Mouse (Mus musculus): ENCODE data around the gene Zmat3. TPM values are rescaled to one million over a fixed set of nuclear protein-coding genes. Genes with fewer than 3 reads are reported as not detected.
A peak's percentile ranks its signal among the peaks of the same experiment; 100 is the strongest.

The Zmat3 gene
- polyA plus RNA-seq, 1 experiment from 2014 or later: 11.2 TPM

DNA sequence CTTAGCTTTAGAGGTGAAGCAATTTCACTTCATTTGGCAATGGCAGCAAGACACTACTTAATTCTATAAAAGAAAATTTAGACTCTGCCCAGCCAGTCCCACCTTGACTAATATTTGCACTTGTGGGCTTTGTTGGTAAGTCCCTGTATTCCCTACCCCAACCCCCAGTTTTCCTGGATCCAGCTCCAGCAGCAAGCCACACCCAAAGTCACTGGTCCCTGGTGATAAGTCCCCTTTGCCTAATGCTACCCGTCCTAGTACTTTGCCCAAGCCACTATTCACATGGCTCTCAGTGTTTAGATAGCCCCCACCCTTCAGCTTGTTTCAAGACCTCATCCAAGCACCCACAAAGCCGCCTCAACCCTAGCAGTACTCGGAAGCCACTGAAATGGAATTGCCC is 15.7 kb upstream of the Zmat3 start:
- Histone ChIP-seq H3K27me3 (ENCODE audit: control insufficient read depth, insufficient read depth, low read length) (no peaks in the 10 kb centered on the region), H3K4me2 (ENCODE audit: low read depth, low read length) (no peak overlapping the region), H3K9ac (replicated peaks; ENCODE audit: low read depth, low read length) (no peak overlapping the region), H3K27ac (ENCODE audit: low read depth, low read length) (no peak overlapping the region), H3K9me3 (ENCODE audit: control insufficient read depth, low read length) (no peaks in the 10 kb centered on the region), H3K36me3 (ENCODE audit: control insufficient read depth, insufficient read depth, low read length) (no peaks in the 10 kb centered on the region), H3K4me1 (ENCODE audit: control insufficient read depth, insufficient read depth, low read length) (no peaks in the 10 kb centered on the region), H3K4me3 (ENCODE audit: low read depth, low read length) (no peak overlapping the region)
- ATAC-seq (ENCODE audit: low read depth): no peak
- WGBS: 78% methylated on average over 3 of the region's 3 CpGs

DNA sequence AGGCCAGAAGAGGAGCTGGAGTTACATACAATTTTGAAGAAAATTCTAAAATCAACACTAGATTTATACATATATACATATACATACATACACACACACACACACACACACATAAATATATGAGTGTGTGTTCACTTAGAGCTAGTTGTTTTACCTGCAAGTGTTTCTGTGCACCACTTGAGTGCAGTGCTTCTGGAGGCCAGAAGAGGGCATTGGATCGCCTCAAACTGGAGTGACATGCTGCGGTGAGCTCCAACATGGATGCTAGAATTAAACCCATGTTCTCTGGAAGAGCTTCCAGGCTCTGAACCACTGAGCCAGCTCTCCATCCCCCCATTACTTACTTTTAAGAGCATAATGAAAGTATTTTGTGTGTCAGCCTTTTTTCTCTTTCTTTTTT is 14.1 kb upstream of the Zmat3 start:
- Histone ChIP-seq H3K4me2 (ENCODE audit: low read depth, low read length) (no peak overlapping the region), H3K36me3 (ENCODE audit: control insufficient read depth, insufficient read depth, low read length) (no peaks in the 10 kb centered on the region), H3K9ac (replicated peaks; ENCODE audit: low read depth, low read length) (no peak overlapping the region), H3K27ac (ENCODE audit: low read depth, low read length) (no peak overlapping the region), H3K27me3 (ENCODE audit: control insufficient read depth, insufficient read depth, low read length) (no peaks in the 10 kb centered on the region), H3K9me3 (ENCODE audit: control insufficient read depth, low read length) (no peaks in the 10 kb centered on the region), H3K4me1 (ENCODE audit: control insufficient read depth, insufficient read depth, low read length) (no peaks in the 10 kb centered on the region), H3K4me3 (ENCODE audit: low read depth, low read length) (no peak overlapping the region)
- 41% methylated on average over 2 of the region's 2 CpGs for WGBS
- no peak for ATAC-seq (ENCODE audit: low read depth)

GRCm38 (mm10) chr3:32373236-32373635 is 7.4 kb upstream of the Zmat3 start:
- H3K4me2 ChIP-seq (ENCODE audit: low read depth, low read length): no peak overlapping the region
- no peaks in the 10 kb centered on the region for H3K27me3 ChIP-seq (ENCODE audit: control insufficient read depth, insufficient read depth, low read length)
- no peak overlapping the region for H3K27ac ChIP-seq (ENCODE audit: low read depth, low read length)
- no peak for ATAC-seq (ENCODE audit: low read depth)
- H3K4me3 ChIP-seq (ENCODE audit: low read depth, low read length): no peak overlapping the region
- 84% methylated on average over 6 of the region's 6 CpGs for WGBS
- H3K4me1 ChIP-seq (ENCODE audit: control insufficient read depth, insufficient read depth, low read length): no peaks in the 10 kb centered on the region
- no peak overlapping the region for H3K9ac ChIP-seq (replicated peaks; ENCODE audit: low read depth, low read length)
- no peaks in the 10 kb centered on the region for H3K9me3 ChIP-seq (ENCODE audit: control insufficient read depth, low read length)
- no peaks in the 10 kb centered on the region for H3K36me3 ChIP-seq (ENCODE audit: control insufficient read depth, insufficient read depth, low read length)

- Histone ChIP-seq H3K4me3 (ENCODE audit: low read depth, low read length) (no peak overlapping the region), H3K9me3 (ENCODE audit: control insufficient read depth, low read length) (no peaks in the 10 kb centered on the region), H3K27me3 (ENCODE audit: control insufficient read depth, insufficient read depth, low read length) (no peaks in the 10 kb centered on the region), H3K27ac (ENCODE audit: low read depth, low read length) (no peak overlapping the region), H3K4me2 (ENCODE audit: low read depth, low read length) (no peak overlapping the region), H3K36me3 (ENCODE audit: control insufficient read depth, insufficient read depth, low read length) (no peaks in the 10 kb centered on the region), H3K4me1 (ENCODE audit: control insufficient read depth, insufficient read depth, low read length) (no peaks in the 10 kb centered on the region), H3K9ac (replicated peaks; ENCODE audit: low read depth, low read length) (no peak overlapping the region)
- ATAC-seq (ENCODE audit: low read depth): no peak
- 82% methylated on average over 8 of the region's 8 CpGs for WGBS
Measured at GRCm38 (mm10) chr3:32372470-32372869, 6.7 kb upstream of the Zmat3 start.

DNA sequence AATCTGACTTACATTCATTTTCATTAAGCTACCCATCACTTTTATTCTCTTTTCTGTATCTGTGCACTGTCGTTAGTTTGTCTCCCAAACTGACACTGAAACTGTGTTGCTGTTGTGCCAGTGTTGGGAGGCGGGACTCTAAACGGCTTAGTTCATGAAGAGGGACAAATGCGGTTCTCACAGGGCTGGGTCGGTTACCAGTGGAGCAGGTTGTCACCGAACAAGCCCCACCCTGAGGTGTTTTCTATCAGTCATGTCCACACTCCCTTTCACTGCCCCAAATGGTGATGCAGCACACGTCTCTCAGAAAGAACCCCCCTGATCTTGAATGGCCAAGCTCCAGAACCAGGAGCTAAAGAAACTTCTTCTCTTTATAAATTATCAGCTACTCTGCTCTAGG is 6.1 kb upstream of the Zmat3 start:
- Histone ChIP-seq H3K4me3 (ENCODE audit: low read depth, low read length) (no peak overlapping the region), H3K9ac (replicated peaks; ENCODE audit: low read depth, low read length) (no peak overlapping the region), H3K27me3 (ENCODE audit: control insufficient read depth, insufficient read depth, low read length) (no peaks in the 10 kb centered on the region)

GRCm38 (mm10) chr3:32367516-32367915 is 1.7 kb upstream of the Zmat3 start:
- no peak overlapping the region for H3K9ac ChIP-seq (replicated peaks; ENCODE audit: low read depth, low read length)
- no peak overlapping the region for H3K4me3 ChIP-seq (ENCODE audit: low read depth, low read length)
- no peaks in the 10 kb centered on the region for H3K36me3 ChIP-seq (ENCODE audit: control insufficient read depth, insufficient read depth, low read length)
- H3K4me2 ChIP-seq (ENCODE audit: low read depth, low read length): no peak overlapping the region
- no peaks in the 10 kb centered on the region for H3K9me3 ChIP-seq (ENCODE audit: control insufficient read depth, low read length)
- H3K4me1 ChIP-seq (ENCODE audit: control insufficient read depth, insufficient read depth, low read length): peaks cover 8% of the 10 kb centered on the region; the same call in 1 of the 2 replicates
- H3K27ac ChIP-seq (ENCODE audit: low read depth, low read length): no peak overlapping the region
- no peak for ATAC-seq (ENCODE audit: low read depth)
- WGBS: 93% methylated on average over 1 of the region's 1 CpGs
- H3K27me3 ChIP-seq (ENCODE audit: control insufficient read depth, insufficient read depth, low read length): no peaks in the 10 kb centered on the region

More for the DNA sequence above, 6.1 kb upstream of the Zmat3 start:
- no peak for ATAC-seq (ENCODE audit: low read depth)
- no peak overlapping the region for H3K27ac ChIP-seq (ENCODE audit: low read depth, low read length)
- H3K4me2 ChIP-seq (ENCODE audit: low read depth, low read length): no peak overlapping the region
- no peaks in the 10 kb centered on the region for H3K36me3 ChIP-seq (ENCODE audit: control insufficient read depth, insufficient read depth, low read length)
- WGBS: 81% methylated on average over 7 of the region's 7 CpGs
- no peaks in the 10 kb centered on the region for H3K4me1 ChIP-seq (ENCODE audit: control insufficient read depth, insufficient read depth, low read length)
- no peaks in the 10 kb centered on the region for H3K9me3 ChIP-seq (ENCODE audit: control insufficient read depth, low read length)

DNA sequence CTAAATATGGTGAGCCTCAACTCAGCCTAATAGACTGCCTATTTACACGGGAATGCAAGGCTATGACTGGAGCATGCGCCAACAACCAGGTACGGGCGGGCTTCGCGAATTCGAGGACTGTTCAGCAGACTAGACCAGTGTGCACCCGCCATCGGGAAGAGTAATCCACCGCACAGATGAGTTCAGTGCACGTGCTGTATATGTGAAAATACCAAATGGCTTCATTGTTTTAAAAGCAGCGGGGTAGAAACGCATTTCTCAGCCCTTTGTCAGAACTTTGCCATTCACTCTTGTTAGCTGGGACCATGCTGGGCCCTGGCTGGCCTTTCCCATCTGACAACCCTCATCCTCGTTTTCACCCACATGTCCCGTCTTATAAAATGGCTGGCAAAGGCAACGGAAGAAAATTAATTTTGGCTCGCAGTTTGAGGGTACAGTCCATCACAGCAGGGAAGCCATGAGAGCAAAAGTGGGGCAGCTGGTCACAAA is 476 bp upstream of the Zmat3 start:
- ATAC-seq (ENCODE audit: low read depth): peak; percentile 64
- H3K4me1 ChIP-seq (ENCODE audit: control insufficient read depth, insufficient read depth, low read length): peaks cover 9% of the 10 kb centered on the region
- WGBS: 47% methylated on average over 17 of the region's 17 CpGs
- no peaks in the 10 kb centered on the region for H3K27me3 ChIP-seq (ENCODE audit: control insufficient read depth, insufficient read depth, low read length)
- H3K9ac ChIP-seq (replicated peaks; ENCODE audit: low read depth, low read length): peak overlapping the region; percentile 87; the same call in 1 of the 2 replicates
- H3K4me2 ChIP-seq (ENCODE audit: low read depth, low read length): peak overlapping the region; percentile 83
- H3K27ac ChIP-seq (ENCODE audit: low read depth, low read length): peak overlapping the region; percentile 92; the same call in 1 of the 2 replicates
- H3K9me3 ChIP-seq (ENCODE audit: control insufficient read depth, low read length): no peaks in the 10 kb centered on the region
- H3K36me3 ChIP-seq (ENCODE audit: control insufficient read depth, insufficient read depth, low read length): no peaks in the 10 kb centered on the region
- peak overlapping the region; percentile 91 for H3K4me3 ChIP-seq (ENCODE audit: low read depth, low read length)

GRCm38 (mm10) chr3:32364841-32365545 is 821 bp downstream of the Zmat3 start:
- H3K36me3 ChIP-seq (ENCODE audit: control insufficient read depth, insufficient read depth, low read length): no peaks in the 10 kb centered on the region
- H3K27me3 ChIP-seq (ENCODE audit: control insufficient read depth, insufficient read depth, low read length): no peaks in the 10 kb centered on the region
- peak overlapping the region; percentile 87 for H3K9ac ChIP-seq (replicated peaks; ENCODE audit: low read depth, low read length)
- peak overlapping the region; percentile 91 for H3K4me3 ChIP-seq (ENCODE audit: low read depth, low read length)
- peak; percentile 76 for ATAC-seq (ENCODE audit: low read depth)
- WGBS: under 1% methylated on average over 44 of the region's 54 CpGs
- no peaks in the 10 kb centered on the region for H3K9me3 ChIP-seq (ENCODE audit: control insufficient read depth, low read length)
- peak overlapping the region; percentile 83 for H3K4me2 ChIP-seq (ENCODE audit: low read depth, low read length)
- H3K4me1 ChIP-seq (ENCODE audit: control insufficient read depth, insufficient read depth, low read length): peaks cover 16% of the 10 kb centered on the region
- peak overlapping the region; percentile 92 for H3K27ac ChIP-seq (ENCODE audit: low read depth, low read length)

GRCm38 (mm10) chr3:32364195-32364594 is 1.6 kb downstream of the Zmat3 start:
- 44% methylated on average over 4 of the region's 4 CpGs for WGBS
- H3K4me1 ChIP-seq (ENCODE audit: control insufficient read depth, insufficient read depth, low read length): peaks cover 16% of the 10 kb centered on the region
- no peak for ATAC-seq (ENCODE audit: low read depth)

More at GRCm38 (mm10) chr3:32364195-32364594, 1.6 kb downstream of the Zmat3 start:
- Histone ChIP-seq H3K4me2 (ENCODE audit: low read depth, low read length) (peak overlapping the region; percentile 83), H3K4me3 (ENCODE audit: low read depth, low read length) (peak overlapping the region; percentile 91), H3K27me3 (ENCODE audit: control insufficient read depth, insufficient read depth, low read length) (no peaks in the 10 kb centered on the region), H3K9ac (replicated peaks; ENCODE audit: low read depth, low read length) (peak overlapping the region; percentile 35), H3K9me3 (ENCODE audit: control insufficient read depth, low read length) (no peaks in the 10 kb centered on the region), H3K27ac (ENCODE audit: low read depth, low read length) (no peak overlapping the region), H3K36me3 (ENCODE audit: control insufficient read depth, insufficient read depth, low read length) (no peaks in the 10 kb centered on the region)
